Mouse (Mus musculus) lung, postnatal 10 days (tissue): ENCODE measurements around the gene Setd2.

Experiments
- DNase-seq: peaks from one replicate; pipeline ENCODE4 v3.0.0; 2021

The Setd2 gene

GRCm38 (mm10) chr9:110654726-110655650 is 122.6 kb downstream of the Setd2 start:
- DNase-seq, result no peak

GRCm38 (mm10) chr9:110655651-110656007 is 123.2 kb downstream of the Setd2 start:
- DNase-seq, result no peak

GRCm38 (mm10) chr9:110656249-110657221 is 124.1 kb downstream of the Setd2 start, which contains the start of gene Ccdc12:
Gene Ccdc12, plus strand, starts transcription at chr9:110656503.
- DNase-seq, result peak; percentile 97

GRCm38 (mm10) chr9:110657474-110658078 is 125.2 kb downstream of the Setd2 start:
- no peak for DNase-seq

GRCm38 (mm10) chr9:110659521-110659920 is 127.1 kb downstream of the Setd2 start:
- DNase-seq, result no peak

GRCm38 (mm10) chr9:110660208-110660607 is 127.8 kb downstream of the Setd2 start:
- no peak for DNase-seq

GRCm38 (mm10) chr9:110660856-110661612 is 128.6 kb downstream of the Setd2 start:
- DNase-seq, result no peak

- no peak for DNase-seq
Measured at GRCm38 (mm10) chr9:110662844-110663243, 130.4 kb downstream of the Setd2 start.

- peak; percentile 78 for DNase-seq
Measured at GRCm38 (mm10) chr9:110665912-110666311, 133.5 kb downstream of the Setd2 start.

- DNase-seq, result no peak
Measured at GRCm38 (mm10) chr9:110666374-110666773, 134.0 kb downstream of the Setd2 start.

GRCm38 (mm10) chr9:110667219-110667836 is 134.9 kb downstream of the Setd2 start:
- no peak for DNase-seq
